Mouse (Mus musculus) cerebellum, adult 18-20 months (tissue): ENCODE measurements at regions not wholly inside any gene's neighbourhood (a gene's known extent, or its start where the extent isn't known, plus 50 kb on each side); places are given as distances from the start of the nearest gene placed in this dataset.
A peak's percentile ranks its signal among the peaks of the same experiment; 100 is the strongest.
"Not testable (repeated sequence)": the region's sequence is repeated elsewhere in the genome, so short reads cannot be mapped to it uniquely, and the experiment has no call there.

Source experiments
- DNase-seq, 2 experiments: peaks; one replicate each; pipeline ENCODE4 v3.0.0; 2021

- DNase-seq, result no peak
These were observed 897.2 kb downstream of the Ets1 start for GRCm38 (mm10) chr9:33533101-33533810.

GRCm38 (mm10) chr9:33543301-33543700 is 907.3 kb downstream of the Ets1 start:
- peak; percentile 62 to 70 for DNase-seq

- no peak for DNase-seq
These were observed 910.2 kb downstream of the Ets1 start for GRCm38 (mm10) chr9:33546126-33546737.

- no peak for DNase-seq
These were observed 913.4 kb downstream of the Ets1 start for GRCm38 (mm10) chr9:33549395-33549794.

- peak; percentile 66 to 68 for DNase-seq
These were observed 913.7 kb upstream of the Kirrel3 start for GRCm38 (mm10) chr9:33571990-33572389.

GRCm38 (mm10) chr9:33611511-33611910 is 874.2 kb upstream of the Kirrel3 start:
- no peak for DNase-seq

GRCm38 (mm10) chr9:33624378-33624777 is 861.3 kb upstream of the Kirrel3 start:
- no peak for DNase-seq

- DNase-seq, result no peak
These were observed 855.8 kb upstream of the Kirrel3 start for GRCm38 (mm10) chr9:33629731-33630473.

GRCm38 (mm10) chr9:33662978-33663377 is 822.7 kb upstream of the Kirrel3 start:
- no peak for DNase-seq

- peak; percentile 26 to 31 for DNase-seq
These were observed 804.6 kb upstream of the Kirrel3 start for GRCm38 (mm10) chr9:33681129-33681528.

GRCm38 (mm10) chr9:33691731-33692130 is 794.0 kb upstream of the Kirrel3 start:
- no peak for DNase-seq

GRCm38 (mm10) chr9:33717614-33718013 is 768.1 kb upstream of the Kirrel3 start:
- DNase-seq, result no peak

GRCm38 (mm10) chr9:33724811-33725210 is 760.9 kb upstream of the Kirrel3 start:
- peak; percentile 54 to 58 for DNase-seq

GRCm38 (mm10) chr9:33728058-33728457 is 757.6 kb upstream of the Kirrel3 start:
- DNase-seq, result not testable (repeated sequence)

- no peak for DNase-seq
These were observed 725.0 kb upstream of the Kirrel3 start for GRCm38 (mm10) chr9:33760701-33761100.

- no peak for DNase-seq
These were observed 719.5 kb upstream of the Kirrel3 start for GRCm38 (mm10) chr9:33766235-33766634.

GRCm38 (mm10) chr9:33769811-33770210 is 715.9 kb upstream of the Kirrel3 start:
- no peak for DNase-seq

GRCm38 (mm10) chr9:33774178-33774577 is 711.5 kb upstream of the Kirrel3 start:
- DNase-seq, result no peak

GRCm38 (mm10) chr9:33790617-33791016 is 695.1 kb upstream of the Kirrel3 start:
- DNase-seq, result peak; percentile 31 to 45

- no peak for DNase-seq
These were observed 685.4 kb upstream of the Kirrel3 start for GRCm38 (mm10) chr9:33800250-33800649.

GRCm38 (mm10) chr9:33800763-33801162 is 684.9 kb upstream of the Kirrel3 start:
- no peak for DNase-seq

- DNase-seq, result no peak
These were observed 670.8 kb upstream of the Kirrel3 start for GRCm38 (mm10) chr9:33814739-33815368.
